Mouse (Mus musculus): ENCODE results near the gene Fzr1.

Gene Fzr1

GRCm38 (mm10) chr10:81377793-81378552 lies at the start of gene Fzr1:
Gene Fzr1, minus strand, starts transcription at chr10:81378516.
- no peak for DNase-seq (ENCODE audit: low read depth in 2 of 2, low spot score in 2 of 2)

GRCm38 (mm10) chr10:81427804-81428506 lies 49.6 kb upstream of the Fzr1 start:
- no peak for DNase-seq (ENCODE audit: low read depth in 2 of 2, low spot score in 2 of 2)

- no peak for DNase-seq (ENCODE audit: low read depth in 2 of 2, low spot score in 2 of 2)
Measured at GRCm38 (mm10) chr10:81427327-81427726, 49.0 kb upstream of the Fzr1 start.

- DNase-seq (ENCODE audit: low read depth in 2 of 2, low spot score in 2 of 2) = no peak
Measured at GRCm38 (mm10) chr10:81426897-81427296, 48.6 kb upstream of the Fzr1 start.

- no peak for DNase-seq (ENCODE audit: low read depth in 2 of 2, low spot score in 2 of 2)
Measured at GRCm38 (mm10) chr10:81426081-81426671, 47.9 kb upstream of the Fzr1 start.

- no peak for DNase-seq (ENCODE audit: low read depth in 2 of 2, low spot score in 2 of 2)
Measured at GRCm38 (mm10) chr10:81425236-81425850, 47.0 kb upstream of the Fzr1 start.

- no peak for DNase-seq (ENCODE audit: low read depth in 2 of 2, low spot score in 2 of 2)
Measured at GRCm38 (mm10) chr10:81424246-81425051, 46.1 kb upstream of the Fzr1 start.

- no peak for DNase-seq (ENCODE audit: low read depth in 2 of 2, low spot score in 2 of 2)
Measured at GRCm38 (mm10) chr10:81423476-81424245, 45.3 kb upstream of the Fzr1 start.

- no peak for DNase-seq (ENCODE audit: low read depth in 2 of 2, low spot score in 2 of 2)
Measured at GRCm38 (mm10) chr10:81422661-81423217, 44.4 kb upstream of the Fzr1 start.

- DNase-seq (ENCODE audit: low read depth in 2 of 2, low spot score in 2 of 2) = no peak
Measured at GRCm38 (mm10) chr10:81422191-81422590, 43.9 kb upstream of the Fzr1 start.

GRCm38 (mm10) chr10:81421797-81422100 lies 43.4 kb upstream of the Fzr1 start:
- DNase-seq (ENCODE audit: low read depth in 2 of 2, low spot score in 2 of 2) = no peak

- no peak for DNase-seq (ENCODE audit: low read depth in 2 of 2, low spot score in 2 of 2)
Measured at GRCm38 (mm10) chr10:81421041-81421796, 42.9 kb upstream of the Fzr1 start.

GRCm38 (mm10) chr10:81420191-81420767 lies 42.0 kb upstream of the Fzr1 start:
- DNase-seq (ENCODE audit: low read depth in 2 of 2, low spot score in 2 of 2) = no peak

GRCm38 (mm10) chr10:81419111-81419928 lies 41.0 kb upstream of the Fzr1 start:
- no peak for DNase-seq (ENCODE audit: low read depth in 2 of 2, low spot score in 2 of 2)

- no peak for DNase-seq (ENCODE audit: low read depth in 2 of 2, low spot score in 2 of 2)
Measured at GRCm38 (mm10) chr10:81418216-81419070, 40.1 kb upstream of the Fzr1 start.

GRCm38 (mm10) chr10:81417227-81418215 lies 39.2 kb upstream of the Fzr1 start:
- DNase-seq (ENCODE audit: low read depth in 2 of 2, low spot score in 2 of 2) = no peak
